Mouse (Mus musculus): ENCODE measurements at regions not wholly inside any gene's neighbourhood (a gene's known extent, or its start where the extent isn't known, plus 50 kb on each side); places are given as distances from the start of the nearest gene placed in this dataset.

DNA sequence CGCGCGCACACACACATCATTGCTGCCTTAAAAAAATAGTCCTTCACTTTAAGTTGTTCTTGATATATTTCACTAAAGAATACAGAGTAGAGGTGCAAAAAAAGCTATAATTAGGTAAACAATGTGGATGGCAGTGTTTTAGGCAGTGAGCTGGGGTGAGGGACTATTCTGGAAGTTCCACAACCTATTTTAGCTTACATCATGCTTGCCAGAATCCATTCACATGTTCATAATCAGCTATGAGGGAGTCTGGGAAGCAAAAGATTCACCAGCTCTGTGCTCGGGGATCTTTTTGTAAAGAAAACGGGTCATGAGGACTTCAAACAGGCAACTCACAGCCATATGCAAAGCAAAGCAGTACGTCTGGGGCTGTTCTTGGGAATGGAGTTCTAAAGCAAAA is 242.3 kb downstream of the Cog6 start:
- TF ChIP-seq CTCF (IDR thresholded peaks at IDR 0.05; ENCODE audit: low read depth), result no peak
- no peak for TF ChIP-seq EP300 (IDR thresholded peaks at IDR 0.05; ENCODE audit: low read depth)

Measured in liver, postnatal 0 days (tissue).